Mouse (Mus musculus) liver, adult 2 months (tissue): ENCODE data around the gene Nav2. TPM values are rescaled to one million over a fixed set of nuclear protein-coding genes. Genes with fewer than 3 reads are reported as not detected.
A peak's percentile ranks its signal among the peaks of the same experiment; 100 is the strongest.

Source experiments
- DNase-seq: peaks from one replicate; pipeline ENCODE4 v3.0.0-alpha.2; 2011; ENCODE audit warnings: low read depth, low spot score; ENCODE audit errors: extremely low read depth
- H3K27ac ChIP-seq: fragments of 200-500 bp; replicated peaks from 2 replicates; pipeline ENCODE4 v1.5.1; 2012; ENCODE audit warnings: low read depth, mild to moderate bottlenecking, control low read depth, inconsistent platforms, low read length; ENCODE audit not compliant: insufficient read depth
- H3K27me3 ChIP-seq: fragments of 200-500 bp; 2 replicates; pipeline ENCODE4 v1.6.1; 2012; ENCODE audit warnings: mild to moderate bottlenecking, moderate library complexity, low read length, inconsistent platforms; ENCODE audit not compliant: control insufficient read depth, insufficient read depth
- H3K36me3 ChIP-seq: fragments of 200-500 bp; 2 replicates; pipeline ENCODE4 v1.6.1; 2012; ENCODE audit warnings: low read length, inconsistent platforms; ENCODE audit not compliant: control insufficient read depth, insufficient read depth
- H3K4me1 ChIP-seq: fragments of 200-500 bp; 2 replicates; pipeline ENCODE4 v1.6.1; 2011; ENCODE audit warnings: low read length; ENCODE audit not compliant: control insufficient read depth, insufficient read depth
- H3K4me3 ChIP-seq: fragments of 200-500 bp; 2 replicates; pipeline ENCODE4 v1.5.1; 2011; ENCODE audit warnings: low read depth, mild to moderate bottlenecking, control low read depth, low read length, moderate library complexity; ENCODE audit not compliant: insufficient read depth
- H3K79me2 ChIP-seq: fragments of 200-500 bp; 2 replicates; pipeline ENCODE4 v1.6.1; 2012; ENCODE audit warnings: inconsistent platforms, mild to moderate bottlenecking, low read length, moderate library complexity; ENCODE audit not compliant: control insufficient read depth, insufficient read depth
- H3K9ac ChIP-seq: fragments of 200-500 bp; 2 replicates; pipeline ENCODE4 v1.6.1; 2012; ENCODE audit warnings: low read depth, mild to moderate bottlenecking, control low read depth, inconsistent platforms, low read length
- CTCF ChIP-seq: fragments of 200-500 bp; IDR thresholded peaks from 2 replicates; pipeline ENCODE4 v1.5.1; 2011; ENCODE audit warnings: low read depth, low read length, control low read depth
- POLR2A ChIP-seq: fragments of 200-500 bp; IDR thresholded peaks from 2 replicates; pipeline ENCODE4 v1.6.1; 2011; ENCODE audit warnings: low read length, control low read depth; ENCODE audit not compliant: insufficient read depth; ENCODE audit errors: extremely low read depth
- WGBS: fragments of 180-500 bp; shearing (Covaris S2); methylation state at CpG from one replicate; pipeline ENCODE4 v1.1.7; 2018; 5-methylcytosine and 5-hydroxymethylcytosine counted together
- polyA plus RNA-seq: library from polyadenylated mRNA; depleted of rRNA; stranded (reverse); fragments of >200 nt; gene quantifications from 2 replicates; pipeline ENCODE4 v1.2.3, GENCODE M21; 2012
- total RNA-seq: library from RNA; depleted of rRNA; stranded (reverse); fragments of >200 nt; gene quantifications from 2 replicates; pipeline ENCODE4 v1.2.3, GENCODE M21; 2014

Gene Nav2
- total and polyA plus RNA-seq, 2 experiments, result 11.1 to 17.6 TPM

DNA sequence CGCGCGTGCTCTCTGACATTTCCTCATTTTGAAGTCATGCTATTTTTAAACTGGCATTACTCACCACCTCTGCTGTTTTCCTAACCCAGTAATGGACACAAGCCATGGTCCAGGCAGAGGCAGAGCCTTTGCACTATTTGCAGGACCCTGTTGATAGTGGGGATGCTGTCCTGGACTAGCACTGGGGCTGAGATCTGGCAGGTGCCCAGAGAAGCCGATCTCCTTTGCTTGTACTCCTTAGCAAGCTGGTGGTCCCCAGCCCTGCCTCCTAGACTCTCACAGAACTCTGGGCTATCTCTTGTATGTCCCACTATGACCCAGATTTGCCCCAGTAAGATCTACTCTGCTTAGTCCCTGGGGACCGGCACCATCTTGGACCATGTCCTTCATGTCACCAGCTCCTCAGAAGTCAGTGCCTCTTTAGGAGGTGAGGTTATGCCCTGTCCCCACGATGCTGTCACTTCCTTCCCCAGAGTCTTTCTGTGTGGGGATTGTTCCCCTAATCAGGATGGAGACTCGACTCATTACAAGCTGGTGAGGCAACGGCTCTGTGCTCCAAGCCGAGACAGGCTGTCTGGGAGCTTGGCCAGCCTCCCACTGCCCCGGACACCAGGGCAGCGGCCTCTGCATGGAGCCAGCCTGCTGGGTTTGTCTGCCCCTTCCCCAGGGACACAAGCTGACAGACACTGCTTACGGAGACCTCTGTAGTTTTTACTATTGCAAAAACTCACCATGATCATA lies 250.3 kb downstream of the Nav2 start:
- no peaks in the 10 kb centered on the region for H3K79me2 ChIP-seq
- H3K4me1 ChIP-seq, result peaks cover 1% of the 10 kb centered on the region
- no peak for TF ChIP-seq CTCF
- no peak for TF ChIP-seq POLR2A
- H3K27me3 ChIP-seq, result no peaks in the 10 kb centered on the region
- no peak overlapping the region for H3K4me3 ChIP-seq
- H3K27ac ChIP-seq, result no peak overlapping the region; the same call in 1 of the 2 replicates
- H3K9ac ChIP-seq, result no peak overlapping the region
- WGBS, result 51% methylated on average over 12 of the region's 12 CpGs
- H3K36me3 ChIP-seq, result no peaks in the 10 kb centered on the region
- peak; percentile 14 for DNase-seq

DNA sequence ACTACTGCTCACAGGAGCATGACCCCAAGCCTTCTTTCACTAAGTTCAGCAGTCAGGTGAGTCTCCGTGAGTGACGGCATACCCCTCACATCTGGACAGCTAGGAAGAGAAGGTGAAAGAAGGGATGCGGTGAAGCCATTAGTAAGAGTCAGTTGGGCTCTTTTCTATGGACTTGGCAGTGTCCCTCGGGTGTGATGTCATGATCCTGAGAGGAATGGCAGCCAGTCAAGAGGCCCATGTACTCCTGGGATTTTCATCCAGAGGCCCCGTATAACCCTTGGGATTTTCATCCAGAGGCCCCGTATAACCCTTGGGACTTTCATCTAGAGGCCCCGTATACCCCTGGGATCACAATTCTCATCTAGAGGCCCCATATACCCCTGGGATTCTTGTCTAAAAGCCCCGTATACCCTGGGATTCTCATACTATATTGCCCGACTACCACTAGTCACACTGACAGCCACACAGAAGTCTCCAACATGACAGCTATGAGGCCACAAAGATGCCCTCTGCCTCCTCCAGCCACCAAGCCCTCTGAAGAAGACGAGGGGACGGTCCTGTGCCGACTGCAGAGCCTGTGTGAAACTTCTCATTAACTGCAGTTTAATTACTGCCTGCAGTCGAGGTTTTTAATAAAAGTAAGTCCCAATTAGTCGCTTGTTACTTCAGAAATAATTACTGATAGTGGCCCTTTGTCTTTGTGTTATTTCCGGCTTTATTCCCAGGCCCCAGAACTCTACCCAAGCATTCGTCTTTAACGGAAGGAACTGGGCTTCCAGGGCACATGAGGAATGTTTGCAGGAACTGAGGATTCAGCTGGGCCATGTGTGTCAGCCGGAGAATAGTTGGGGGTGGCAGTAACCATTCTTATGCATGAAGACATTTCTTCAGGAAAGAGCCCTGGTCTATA lies 251.4 kb downstream of the Nav2 start:
- Histone ChIP-seq H3K27me3 (no peaks in the 10 kb centered on the region), H3K4me1 (peaks cover 3% of the 10 kb centered on the region), H3K79me2 (no peaks in the 10 kb centered on the region), H3K36me3 (no peaks in the 10 kb centered on the region), H3K27ac (no peak overlapping the region), H3K9ac (no peak overlapping the region), H3K4me3 (no peak overlapping the region)
- no peak for DNase-seq
- no peak for TF ChIP-seq POLR2A
- TF ChIP-seq CTCF, result no peak
- 85% methylated on average over 18 of the region's 18 CpGs for WGBS

DNA sequence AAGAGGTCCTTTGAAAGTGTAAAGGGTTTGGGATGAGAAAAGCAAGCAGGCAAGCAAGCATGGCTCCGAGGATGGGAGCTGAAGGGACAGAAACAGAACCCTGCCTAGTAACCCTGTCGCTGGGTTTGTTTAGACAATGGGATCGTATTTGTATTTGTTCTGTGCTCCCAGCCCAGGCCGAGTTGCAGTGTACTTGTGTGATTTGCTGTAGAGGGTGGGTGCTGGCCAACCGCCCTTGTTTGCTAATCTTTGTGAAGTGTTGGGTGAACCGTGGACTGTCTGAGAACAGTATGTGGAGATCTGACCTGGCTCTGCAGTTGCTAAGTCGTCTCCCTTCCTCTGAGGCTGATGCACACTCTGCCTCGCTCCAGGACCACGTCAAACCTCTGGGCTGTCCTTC lies 253.6 kb downstream of the Nav2 start:
- H3K79me2 ChIP-seq, result no peaks in the 10 kb centered on the region

DNA sequence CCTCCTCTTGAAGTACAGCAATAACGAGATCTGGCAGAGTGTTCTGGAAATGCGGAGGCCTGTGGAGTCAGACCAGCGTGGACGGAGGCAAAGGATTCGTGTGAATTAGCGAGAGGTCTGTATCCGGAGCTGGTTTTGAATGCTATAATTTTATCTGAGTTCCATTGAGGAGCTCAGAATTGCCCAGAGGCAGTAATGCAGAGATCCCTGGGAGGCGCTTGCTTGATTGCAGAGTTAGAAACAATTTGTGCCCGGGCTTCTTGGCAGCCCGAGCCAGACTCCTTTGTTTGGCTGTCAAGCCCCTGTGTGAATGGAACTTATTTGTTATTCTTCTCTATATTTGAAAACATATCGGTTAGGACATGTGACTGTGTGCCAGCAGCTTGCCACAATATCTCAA lies 255.3 kb downstream of the Nav2 start:
- 94% methylated on average over 11 of the region's 11 CpGs for WGBS
- H3K27me3 ChIP-seq, result no peaks in the 10 kb centered on the region
- peaks cover 3% of the 10 kb centered on the region for H3K4me1 ChIP-seq
- no peak for DNase-seq
- H3K9ac ChIP-seq, result no peak overlapping the region
- H3K79me2 ChIP-seq, result no peaks in the 10 kb centered on the region
- TF ChIP-seq POLR2A, result no peak
- no peak for TF ChIP-seq CTCF
- H3K4me3 ChIP-seq, result no peak overlapping the region
- no peak overlapping the region for H3K27ac ChIP-seq
- no peaks in the 10 kb centered on the region for H3K36me3 ChIP-seq

More for the DNA sequence above, 253.6 kb downstream of the Nav2 start:
- Histone ChIP-seq H3K4me3 (no peak overlapping the region), H3K4me1 (peaks cover 3% of the 10 kb centered on the region), H3K27me3 (no peaks in the 10 kb centered on the region), H3K9ac (no peak overlapping the region), H3K36me3 (no peaks in the 10 kb centered on the region), H3K27ac (no peak overlapping the region)
- WGBS, result 18% methylated on average over 9 of the region's 9 CpGs
- no peak for TF ChIP-seq CTCF
- no peak for TF ChIP-seq POLR2A
- peak; percentile 72 for DNase-seq

DNA sequence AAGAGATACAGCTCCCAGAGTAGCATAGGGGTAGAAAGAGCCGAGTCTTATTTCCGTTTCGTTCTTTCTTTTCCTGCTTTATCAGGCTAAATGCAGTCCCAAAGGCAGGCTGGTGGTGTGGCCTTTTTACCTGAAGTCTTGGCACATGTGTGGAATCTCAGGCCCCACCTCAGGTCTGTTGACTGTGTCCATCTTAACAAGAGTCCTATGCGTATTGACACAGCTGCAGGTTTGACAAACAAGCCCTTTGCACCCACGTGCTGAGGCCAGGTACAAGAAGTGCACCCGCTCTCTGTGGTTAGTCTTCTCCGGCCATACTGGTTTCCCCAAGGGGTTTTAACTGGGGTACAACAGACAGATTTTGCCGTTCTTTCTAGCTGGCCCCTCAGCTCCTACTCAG lies 256.4 kb downstream of the Nav2 start:
- 39% methylated on average over 8 of the region's 8 CpGs for WGBS
- H3K4me1 ChIP-seq, result 0 out of 2 replicates have a peak, but pooled peaks cover 2% of the 10 kb centered on the region
- no peaks in the 10 kb centered on the region for H3K79me2 ChIP-seq
- no peak overlapping the region for H3K9ac ChIP-seq
- H3K27me3 ChIP-seq, result no peaks in the 10 kb centered on the region
- no peak overlapping the region for H3K4me3 ChIP-seq
- H3K27ac ChIP-seq, result no peak overlapping the region
- peak; percentile 66 for DNase-seq
- TF ChIP-seq CTCF, result no peak
- H3K36me3 ChIP-seq, result no peaks in the 10 kb centered on the region
